Comparison of ENCODE assay signal across 11 mouse cellular contexts in the genomic region with DNA sequence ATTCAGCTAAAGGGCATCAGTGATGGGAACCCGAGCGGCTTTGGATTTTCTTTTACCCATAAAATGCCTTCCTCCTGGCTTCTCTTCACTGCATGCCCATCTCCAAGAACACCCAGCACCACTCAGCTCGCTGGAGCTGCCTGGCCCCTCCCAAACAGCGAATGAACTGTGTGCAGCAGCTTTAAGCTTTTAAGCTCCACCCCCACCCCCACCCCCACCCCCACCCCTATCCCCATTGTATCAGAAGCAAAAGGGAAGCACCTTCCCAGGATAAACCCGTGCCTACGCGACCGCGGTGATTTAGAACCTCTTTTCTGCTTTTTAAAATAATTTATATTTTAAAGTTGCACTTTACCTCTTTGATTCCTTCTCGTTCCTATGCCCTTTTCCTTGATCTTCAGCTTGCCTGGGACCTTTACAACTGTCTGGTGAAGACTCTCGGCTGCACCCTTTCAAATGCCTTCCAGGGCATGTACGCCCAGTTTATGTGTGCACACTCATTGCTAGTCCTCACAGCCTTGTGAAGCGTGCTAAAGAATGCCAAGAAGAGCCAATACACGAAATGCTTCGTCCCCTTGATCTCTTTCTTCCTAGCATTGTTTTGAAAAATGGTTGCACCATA.
A peak's percentile ranks its signal among the peaks of the same experiment; 100 is the strongest.
DNase-seq lines count a peak whose midpoint lies in the region; ATAC-seq and TF ChIP-seq lines count a peak whose summit lies in the region.
"Had no signal": no experiment of that assay in that cellular context is flagged by ENCODE, and none has a peak within 500 bp of the region (broad histone marks: within the 10 kb centered on the region; RNA-seq: fewer than 3 reads in every experiment).

No protein-coding gene starts in this region.

- peak; percentile 15 to 29 for DNase-seq in adrenal gland, postnatal 36 days
- no peak for DNase-seq in adrenal gland, postnatal 4 days (ENCODE audit: low spot score in 2 of 2)
- DNase-seq in stomach, postnatal 0 days (ENCODE audit: low spot score), result no peak
- DNase-seq in midbrain, embryonic 10.5 days (ENCODE audit: low spot score), result peak; percentile 79
- no peak for DNase-seq in urinary bladder, adult 18-20 months (ENCODE audit: low spot score in 2 of 2)
- no peak for DNase-seq in thymus, adult 18-20 months

- H3K27me3 ChIP-seq in stomach, embryonic 14.5 days (ENCODE audit: control insufficient read depth, insufficient read depth, low read length), result no peaks in the 10 kb centered on the region
- no peaks in the 10 kb centered on the region for H3K27me3 ChIP-seq in stomach, postnatal 0 days (ENCODE audit: control insufficient read depth, insufficient read depth, low read length)
- peaks cover 8% of the 10 kb centered on the region for H3K27me3 ChIP-seq in midbrain, embryonic 10.5 days (ENCODE audit: low read depth, poor library complexity, severe bottlenecking)

- no peak overlapping the region for H3K9ac ChIP-seq in stomach, embryonic 14.5 days (replicated peaks; ENCODE audit: low read depth, low read length)
- H3K9ac ChIP-seq in stomach, postnatal 0 days (ENCODE audit: low read length), result no peak overlapping the region
- H3K9ac ChIP-seq: liver, embryonic 15.5 days had no signal

- no peaks in the 10 kb centered on the region for H3K4me1 ChIP-seq in stomach, embryonic 14.5 days (ENCODE audit: control insufficient read depth, insufficient read depth, low read length)
- no peaks in the 10 kb centered on the region for H3K4me1 ChIP-seq in stomach, postnatal 0 days (replicated peaks; ENCODE audit: control insufficient read depth, insufficient read depth)
- peaks cover 32% of the 10 kb centered on the region for H3K4me1 ChIP-seq in midbrain, embryonic 10.5 days
- H3K4me1 ChIP-seq: liver, embryonic 15.5 days had no signal

- ATAC-seq in stomach, embryonic 14.5 days (ENCODE audit: insufficient number of reproducible peaks, insufficient read depth, low FRiP score, low read depth), result no peak
- no peak for ATAC-seq in stomach, postnatal 0 days (ENCODE audit: low FRiP score, low TSS enrichment)
- ATAC-seq in megakaryocyte-erythroid progenitor cell, adult 5-6 weeks (replicated peaks; ENCODE audit: low FRiP score, low TSS enrichment, poor library complexity, severe bottlenecking), result no peak
- ATAC-seq: inflammation-experienced regulatory T-cells, adult 6 months had no signal

- no peak for TF ChIP-seq CTCF in stomach, postnatal 0 days (IDR thresholded peaks at IDR 0.05; ENCODE audit: low read depth)

- no peaks in the 10 kb centered on the region for H3K9me3 ChIP-seq in stomach, embryonic 14.5 days (ENCODE audit: control insufficient read depth, low read depth, low read length)
- H3K9me3 ChIP-seq in stomach, postnatal 0 days (ENCODE audit: control insufficient read depth, low read length), result no peaks in the 10 kb centered on the region
- H3K9me3 ChIP-seq in midbrain, embryonic 10.5 days (replicated peaks), result no peaks in the 10 kb centered on the region
- H3K9me3 ChIP-seq: liver, embryonic 15.5 days had no signal

- no peak for TF ChIP-seq EP300 in stomach, postnatal 0 days (optimal IDR thresholded peaks at IDR 0.05)

- no peak overlapping the region for H3K4me3 ChIP-seq in stomach, embryonic 14.5 days (ENCODE audit: low read depth, low read length)
- no peak overlapping the region for H3K4me3 ChIP-seq in stomach, postnatal 0 days (ENCODE audit: low read depth, low read length)
- peak overlapping the region; percentile 44 for H3K4me3 ChIP-seq in midbrain, embryonic 10.5 days
- H3K4me3 ChIP-seq: erythroblast, embryonic 14.5 days; liver, embryonic 15.5 days had no signal

- H3K4me2 ChIP-seq in stomach, embryonic 14.5 days (replicated peaks; ENCODE audit: low read depth, low read length), result peak overlapping the region; percentile 25; the same call in 1 of the 2 replicates
- no peak overlapping the region for H3K4me2 ChIP-seq in stomach, postnatal 0 days (replicated peaks; ENCODE audit: low read depth)
- H3K4me2 ChIP-seq: liver, embryonic 15.5 days had no signal

- no peaks in the 10 kb centered on the region; the same call in 1 of the 2 replicates for H3K36me3 ChIP-seq in stomach, embryonic 14.5 days (ENCODE audit: control insufficient read depth, insufficient read depth, low read length)
- H3K36me3 ChIP-seq in stomach, postnatal 0 days (ENCODE audit: control insufficient read depth, insufficient read depth, low read length), result no peaks in the 10 kb centered on the region
- H3K36me3 ChIP-seq in midbrain, embryonic 10.5 days, result no peaks in the 10 kb centered on the region
- H3K36me3 ChIP-seq: liver, embryonic 15.5 days had no signal

- WGBS in stomach, embryonic 14.5 days, result 19% methylated on average over 15 of the region's 15 CpGs
- WGBS in stomach, postnatal 0 days, result 31% methylated on average over 15 of the region's 15 CpGs
- 4% methylated on average over 15 of the region's 15 CpGs for WGBS in midbrain, embryonic 10.5 days

- H3K27ac ChIP-seq in stomach, embryonic 14.5 days (ENCODE audit: low read length), result no peak overlapping the region
- no peak overlapping the region for H3K27ac ChIP-seq in stomach, postnatal 0 days (replicated peaks)
- H3K27ac ChIP-seq in midbrain, embryonic 10.5 days (replicated peaks), result peak overlapping the region; percentile 80
- H3K27ac ChIP-seq: liver, embryonic 15.5 days had no signal

Comparison
In these comparisons a context has a peak if more than half of its experiments do, and no peak if none do; other contexts are left out.
1. DNase-seq: peak in adrenal gland, postnatal 36 days (2 of 2) and midbrain, embryonic 10.5 days (single experiment); none in adrenal gland, postnatal 4 days (0 of 2), stomach, postnatal 0 days (single experiment), urinary bladder, adult 18-20 months (0 of 2) and thymus, adult 18-20 months (0 of 2).